Mouse (Mus musculus): Measurements from ENCODE around the gene Lekr1. TPM values are rescaled to one million over a fixed set of nuclear protein-coding genes. Genes with fewer than 3 reads are reported as not detected.

The Lekr1 gene
- total RNA-seq, 2 experiments from 2014 or later, result 0.41 to 0.52 TPM

DNA sequence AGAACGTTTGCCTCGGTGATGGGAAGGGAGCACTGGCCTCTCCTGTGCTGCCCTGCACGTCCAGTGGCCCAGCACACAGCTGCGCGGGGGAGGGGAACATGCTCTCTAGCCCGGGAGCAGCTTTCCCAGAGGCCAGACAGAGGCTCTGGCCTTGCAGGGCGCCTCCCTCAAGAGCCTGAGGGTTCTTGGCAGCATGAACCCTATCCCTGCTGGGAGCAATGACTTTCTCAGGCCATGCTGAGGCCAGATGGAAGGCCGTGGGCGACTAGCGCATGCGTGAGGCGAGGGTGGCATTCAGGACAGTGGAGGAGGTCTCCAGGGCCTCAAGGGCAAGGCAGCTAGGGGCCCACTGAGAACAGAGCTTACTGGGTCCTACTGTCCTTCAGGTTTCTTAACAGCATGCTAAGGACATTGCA lies 205.2 kb downstream of the Lekr1 start:
- DNase-seq (ENCODE audit: low spot score), result peak; percentile 70

DNA sequence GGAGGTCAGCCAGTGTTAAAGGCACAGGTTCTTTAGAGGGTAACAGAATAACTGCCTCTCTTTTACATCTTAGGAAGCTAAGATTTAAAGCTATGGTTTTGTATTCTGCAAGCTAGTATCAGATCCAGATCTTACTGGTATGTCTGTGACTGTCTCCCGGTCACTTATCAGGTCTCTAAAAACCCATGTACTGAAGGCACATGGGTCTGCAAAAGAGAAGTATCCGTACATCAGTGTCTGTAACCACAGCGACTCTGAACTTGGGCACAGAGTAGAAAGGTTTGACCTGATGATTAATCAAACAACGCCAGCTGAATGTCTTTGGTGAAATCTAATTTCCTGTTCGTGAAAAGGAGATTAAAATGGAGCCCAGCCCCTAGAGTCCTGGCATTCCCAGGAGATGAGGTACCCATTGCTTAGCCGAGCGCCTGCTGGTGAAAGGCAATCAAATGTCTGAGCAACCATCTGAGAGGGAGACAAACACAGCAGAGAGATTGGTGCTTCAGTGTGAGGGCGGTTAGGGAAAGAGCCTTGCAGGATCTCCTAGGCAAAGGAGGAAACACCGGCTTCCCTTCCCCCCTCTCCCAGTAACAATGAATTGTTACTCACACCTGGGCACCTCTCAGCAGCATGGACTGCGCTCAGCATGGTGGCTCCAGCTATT lies 205.7 kb downstream of the Lekr1 start:
- DNase-seq (ENCODE audit: low spot score), result no peak

DNA sequence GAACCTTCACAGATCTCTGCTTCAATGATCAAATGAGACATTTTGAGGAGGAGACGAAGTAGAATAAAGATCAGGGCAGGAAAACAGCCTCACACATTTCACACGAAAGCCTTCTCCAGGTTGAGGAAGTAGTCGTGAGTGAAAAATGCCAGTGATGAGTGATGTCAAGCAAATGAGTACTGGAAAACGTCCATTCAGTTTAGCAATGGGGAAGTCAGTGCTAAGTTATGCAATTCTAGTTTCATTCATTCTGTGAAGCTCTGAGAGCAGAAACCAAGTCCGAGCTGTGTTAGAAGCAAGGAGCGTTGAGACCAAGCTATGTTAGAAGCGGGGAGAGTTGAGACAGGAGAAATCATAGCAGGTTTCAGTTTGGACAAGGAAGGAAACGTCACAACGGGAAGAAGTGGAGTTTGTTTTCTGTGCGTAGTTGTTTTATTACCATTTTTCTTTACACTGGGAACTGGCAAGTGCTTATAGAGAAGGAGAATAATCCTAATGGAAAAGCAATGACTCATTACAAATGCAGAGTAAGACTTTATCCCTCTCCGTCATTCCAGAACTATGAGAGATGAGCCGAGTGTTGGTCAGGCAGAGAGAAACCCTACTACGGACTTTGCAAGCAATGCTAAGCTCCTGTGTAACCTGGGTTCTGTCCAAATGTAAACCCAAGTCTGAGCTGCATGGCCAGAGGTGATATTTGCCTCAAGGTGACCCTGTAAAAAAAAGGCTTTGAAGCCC lies 207.2 kb downstream of the Lekr1 start:
- DNase-seq (ENCODE audit: low spot score), result no peak

Small RNA genes lying within 50 kb of the gene (microRNA-seq; reads per million reads assigned to microRNA genes)
- not detected for gene Mir8120

Other genes with a start within 250 kb of the Lekr1 start
- gene Tiparp, start 137.8 kb upstream of the Lekr1 start, total RNA-seq (2021), result 10 to 100 TPM; 14.0 to 41.9 TPM

Measured in gastrocnemius, adult 18-20 months (tissue).